Mouse (Mus musculus) forebrain, embryonic 13.5 days (tissue): Measurements from ENCODE around the gene Phldb2. TPM values are rescaled to one million over a fixed set of nuclear protein-coding genes. Genes with fewer than 3 reads are reported as not detected.

Source experiments
- ATAC-seq: fragments of 200-750 bp; cut with Nextera tagmentation; 2 replicates; pipeline ENCODE4 v1.8.0; 2017
- H3K27ac ChIP-seq: fragments of 300-500 bp; sonication (generic); 2 replicates; pipeline ENCODE4 v1.5.1; 2015; ENCODE audit warnings: inconsistent platforms, mild to moderate bottlenecking, moderate library complexity
- H3K27me3 ChIP-seq: fragments of 300-500 bp; sonication (generic); 2 replicates; pipeline ENCODE4 v1.6.1; 2015; ENCODE audit warnings: mild to moderate bottlenecking, inconsistent platforms
- H3K36me3 ChIP-seq: fragments of 300-500 bp; sonication (generic); 2 replicates; pipeline ENCODE4 v1.6.1; 2015; ENCODE audit warnings: mild to moderate bottlenecking, inconsistent platforms; ENCODE audit not compliant: poor library complexity, severe bottlenecking
- H3K4me1 ChIP-seq: fragments of 300-500 bp; sonication (generic); 2 replicates; pipeline ENCODE4 v1.6.1; 2015; ENCODE audit warnings: inconsistent platforms
- H3K4me2 ChIP-seq: fragments of 300-500 bp; sonication (generic); 2 replicates; pipeline ENCODE4 v1.6.1; 2015; ENCODE audit warnings: inconsistent platforms, mild to moderate bottlenecking, moderate library complexity
- H3K4me3 ChIP-seq: fragments of 300-500 bp; sonication (generic); 2 replicates; pipeline ENCODE4 v1.5.1; 2015; ENCODE audit warnings: mild to moderate bottlenecking, inconsistent platforms
- H3K9ac ChIP-seq: fragments of 300-500 bp; sonication (generic); 2 replicates; pipeline ENCODE4 v1.6.1; 2015; ENCODE audit warnings: mild to moderate bottlenecking, inconsistent platforms
- H3K9me3 ChIP-seq: fragments of 300-500 bp; sonication (generic); replicated peaks from 2 replicates; pipeline ENCODE4 v1.6.1; 2016; ENCODE audit warnings: inconsistent platforms
- WGBS: fragments of 180-500 bp; shearing (Covaris S2); methylation state at CpG from one replicate; pipeline ENCODE4 v1.1.7; 2015; 5-methylcytosine and 5-hydroxymethylcytosine counted together
- polyA plus RNA-seq: library from polyadenylated mRNA; unstranded; fragments of >200 nt; fragmentation: Nextera tagmentation; extraction: Ambion mirVana; gene quantifications from 2 replicates; pipeline ENCODE4 v1.2.1, GENCODE M21; 2015

The Phldb2 gene
- polyA plus RNA-seq, 1 experiment from 2014 or later, result 11.3 TPM

DNA sequence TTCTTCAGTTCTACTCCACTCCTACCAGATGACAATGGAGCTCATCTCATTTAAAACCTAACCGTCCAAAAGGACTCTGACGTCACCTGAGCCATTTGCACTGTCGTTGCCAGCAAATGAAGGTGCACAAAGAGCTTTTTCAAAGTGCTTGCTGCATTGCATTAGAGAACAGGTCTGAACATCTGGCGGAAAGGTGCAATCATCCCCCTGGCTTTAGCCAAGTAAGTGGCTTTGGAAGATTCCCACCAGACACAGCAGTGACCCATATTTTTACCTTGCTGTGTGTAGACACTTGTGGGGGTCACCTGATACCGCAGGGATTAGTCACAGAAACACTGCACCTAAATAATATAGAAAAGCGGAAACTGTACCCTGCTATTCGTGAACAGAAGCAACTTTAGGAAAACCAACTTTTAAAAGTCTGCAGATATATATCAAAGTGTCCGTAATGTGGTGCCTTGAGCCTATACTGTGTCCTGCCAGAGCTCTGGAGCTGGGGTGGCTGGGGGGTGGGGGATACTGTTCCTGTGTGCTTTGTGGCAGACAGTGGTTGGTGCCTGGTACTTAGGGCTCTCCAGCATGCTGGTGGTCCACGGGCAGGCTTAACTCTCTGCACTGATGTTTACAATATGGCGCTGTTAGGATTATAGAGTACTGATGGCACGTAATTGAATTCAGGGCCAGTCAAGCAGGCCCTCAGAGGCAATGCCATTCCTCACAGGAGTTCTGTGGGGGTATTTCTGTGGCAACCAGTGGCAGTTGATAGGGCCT is 123.1 kb downstream of the Phldb2 start:
- 67% methylated on average over 11 of the region's 11 CpGs for WGBS
- Histone ChIP-seq H3K4me1 (peaks cover 12% of the 10 kb centered on the region; the same call in 1 of the 2 replicates), H3K9ac (no peak overlapping the region), H3K4me2 (no peak overlapping the region), H3K36me3 (peaks cover 4% of the 10 kb centered on the region), H3K4me3 (no peak overlapping the region), H3K27me3 (no peaks in the 10 kb centered on the region), H3K27ac (no peak overlapping the region), H3K9me3 (no peaks in the 10 kb centered on the region)
- no peak; the same call in 1 of the 2 replicates for ATAC-seq

DNA sequence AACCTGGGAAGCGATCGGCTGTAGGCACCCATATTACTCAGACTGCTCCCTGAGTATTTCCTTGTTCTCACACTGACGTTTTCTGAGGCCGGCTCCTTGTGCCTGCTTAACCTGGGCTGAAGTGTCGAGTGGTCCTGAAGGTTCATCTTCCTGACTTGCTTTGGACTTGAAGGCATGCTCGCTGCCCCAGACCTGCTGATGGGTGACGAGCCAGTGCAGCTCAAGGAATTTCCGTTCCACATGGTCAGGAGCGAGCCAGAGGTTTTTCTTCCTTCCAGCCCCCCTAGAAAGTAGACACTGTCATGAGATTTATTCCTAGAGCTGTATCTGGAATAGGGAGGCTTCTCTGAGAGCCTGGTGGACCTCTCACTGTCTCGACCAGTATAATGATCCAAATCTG is 128.1 kb downstream of the Phldb2 start:
- Histone ChIP-seq H3K36me3 (peaks cover 14% of the 10 kb centered on the region), H3K4me3 (no peak overlapping the region), H3K9ac (no peak overlapping the region), H3K27me3 (no peaks in the 10 kb centered on the region), H3K27ac (no peak overlapping the region), H3K4me1 (no peaks in the 10 kb centered on the region), H3K9me3 (no peaks in the 10 kb centered on the region), H3K4me2 (no peak overlapping the region)
- no peak for ATAC-seq
- WGBS, result 95% methylated on average over 10 of the region's 10 CpGs

DNA sequence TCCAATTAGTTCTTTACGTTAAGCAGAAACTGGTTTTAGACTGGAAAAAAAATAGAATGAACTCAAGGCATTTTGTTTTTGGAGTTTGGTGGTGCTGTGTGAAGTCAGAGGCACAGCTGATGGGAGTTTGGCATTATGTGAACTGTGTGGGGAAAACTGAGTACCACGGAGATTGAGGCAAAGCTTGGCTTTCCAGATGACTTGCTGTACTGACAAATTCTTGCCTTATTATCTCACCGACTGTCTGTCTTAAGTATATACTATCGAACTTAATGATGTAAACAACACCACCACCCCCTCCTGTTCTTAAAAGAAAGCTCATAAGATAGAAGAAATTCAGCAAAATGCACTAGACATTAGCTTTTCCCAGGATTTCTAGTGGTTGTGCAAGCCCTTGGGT is 129.4 kb downstream of the Phldb2 start:
- peaks cover 14% of the 10 kb centered on the region for H3K36me3 ChIP-seq
- H3K9me3 ChIP-seq, result no peaks in the 10 kb centered on the region
- H3K4me1 ChIP-seq, result no peaks in the 10 kb centered on the region
- H3K4me2 ChIP-seq, result no peak overlapping the region
- H3K27me3 ChIP-seq, result no peaks in the 10 kb centered on the region
- H3K9ac ChIP-seq, result no peak overlapping the region
- H3K4me3 ChIP-seq, result no peak overlapping the region
- 43% methylated on average over 4 of the region's 4 CpGs for WGBS
- no peak overlapping the region for H3K27ac ChIP-seq
- ATAC-seq, result no peak

DNA sequence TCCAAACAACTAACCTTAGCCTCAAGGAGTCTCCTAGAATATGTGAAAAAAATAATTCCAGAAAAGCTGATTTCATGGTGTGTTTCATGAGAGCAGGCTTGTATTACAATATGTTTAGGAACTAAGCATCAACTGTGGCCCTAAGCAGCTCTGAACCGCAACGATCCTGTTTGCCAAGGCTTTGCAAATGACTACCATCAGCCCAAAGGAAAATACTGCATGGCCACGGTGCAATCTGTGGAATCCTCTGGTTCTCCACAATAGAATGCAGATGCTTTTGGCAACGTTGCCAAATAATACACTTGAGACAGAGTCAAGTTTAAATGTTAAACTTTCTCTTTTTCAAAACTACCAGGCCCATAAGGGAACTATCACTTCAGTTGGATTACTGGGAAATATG is 133.5 kb downstream of the Phldb2 start:
- peaks cover 6% of the 10 kb centered on the region for H3K36me3 ChIP-seq
- WGBS, result 87% methylated on average over 4 of the region's 4 CpGs
- no peaks in the 10 kb centered on the region for H3K4me1 ChIP-seq
- no peak overlapping the region for H3K9ac ChIP-seq
- H3K9me3 ChIP-seq, result no peaks in the 10 kb centered on the region
- no peaks in the 10 kb centered on the region for H3K27me3 ChIP-seq
- no peak overlapping the region for H3K4me3 ChIP-seq
- no peak for ATAC-seq
- H3K27ac ChIP-seq, result no peak overlapping the region
- H3K4me2 ChIP-seq, result no peak overlapping the region

DNA sequence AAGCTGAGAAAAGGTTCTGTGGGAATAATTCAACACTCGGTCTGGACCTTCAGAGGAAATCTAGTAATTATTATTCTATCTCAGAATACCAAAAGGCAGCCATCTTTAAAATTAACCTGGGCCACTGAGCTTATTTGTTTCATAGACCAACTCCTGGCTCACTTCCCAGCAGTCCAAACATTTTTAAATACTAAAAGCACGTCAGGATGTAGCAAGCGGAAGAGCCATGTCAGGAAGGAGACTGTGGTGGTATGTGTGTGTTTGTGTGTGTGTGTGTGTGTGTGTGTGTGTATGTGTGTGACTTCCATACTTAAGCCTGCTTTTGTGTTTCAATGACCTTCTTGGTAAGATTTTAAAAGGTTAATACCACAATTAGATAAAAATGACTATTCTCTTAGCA is 135.6 kb downstream of the Phldb2 start:
- Histone ChIP-seq H3K27me3 (no peaks in the 10 kb centered on the region), H3K4me1 (no peaks in the 10 kb centered on the region), H3K9ac (no peak overlapping the region), H3K4me2 (no peak overlapping the region), H3K36me3 (no peaks in the 10 kb centered on the region), H3K4me3 (no peak overlapping the region), H3K9me3 (no peaks in the 10 kb centered on the region), H3K27ac (no peak overlapping the region)
- ATAC-seq, result no peak
- 74% methylated on average over 3 of the region's 3 CpGs for WGBS

DNA sequence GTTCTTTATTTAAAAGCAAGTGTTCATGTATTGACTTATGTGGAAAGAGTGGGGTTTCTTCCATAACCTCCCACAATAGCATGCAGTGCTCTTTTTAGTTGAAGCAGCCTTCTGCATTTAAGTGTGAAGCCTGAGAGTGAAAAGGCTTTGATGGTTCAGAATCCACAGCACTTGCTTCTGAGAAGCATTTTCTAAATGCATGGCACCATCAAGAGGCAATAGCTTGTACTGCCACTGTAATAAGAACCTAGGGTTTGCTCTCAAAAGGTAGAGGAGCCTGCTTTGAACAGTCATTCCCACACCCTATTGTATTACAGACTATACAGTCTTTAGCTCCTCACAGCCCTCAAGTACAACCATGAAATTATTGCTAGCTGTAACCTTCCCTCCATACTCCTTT is 136.7 kb downstream of the Phldb2 start:
- Histone ChIP-seq H3K27me3 (no peaks in the 10 kb centered on the region), H3K9me3 (no peaks in the 10 kb centered on the region), H3K4me1 (no peaks in the 10 kb centered on the region), H3K4me3 (no peak overlapping the region), H3K27ac (no peak overlapping the region), H3K9ac (no peak overlapping the region), H3K4me2 (no peak overlapping the region), H3K36me3 (no peaks in the 10 kb centered on the region)
- ATAC-seq, result no peak

DNA sequence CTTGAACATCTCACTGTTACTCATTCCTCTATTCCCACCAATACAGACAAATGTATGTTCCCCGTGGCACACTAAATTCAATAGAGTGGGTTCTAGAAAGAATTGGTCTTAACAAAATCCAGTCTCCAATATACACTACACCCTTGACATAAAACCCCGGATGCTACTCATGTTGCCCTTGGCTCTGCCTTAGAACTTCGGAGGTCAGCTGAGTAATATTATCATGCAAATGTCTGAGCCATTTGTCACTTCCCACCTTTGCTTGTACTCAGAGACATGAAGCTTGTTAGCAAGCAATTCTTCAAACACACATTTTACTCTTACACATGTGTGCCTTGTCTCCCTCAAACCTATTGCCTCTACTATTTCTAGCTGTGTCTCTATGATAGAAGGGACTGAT is 138.8 kb downstream of the Phldb2 start:
- ATAC-seq, result no peak
- Histone ChIP-seq H3K36me3 (no peaks in the 10 kb centered on the region), H3K4me2 (no peak overlapping the region), H3K27ac (no peak overlapping the region), H3K9ac (no peak overlapping the region), H3K9me3 (no peaks in the 10 kb centered on the region), H3K27me3 (no peaks in the 10 kb centered on the region), H3K4me3 (no peak overlapping the region), H3K4me1 (no peaks in the 10 kb centered on the region)
- 81% methylated on average over 3 of the region's 3 CpGs for WGBS

DNA sequence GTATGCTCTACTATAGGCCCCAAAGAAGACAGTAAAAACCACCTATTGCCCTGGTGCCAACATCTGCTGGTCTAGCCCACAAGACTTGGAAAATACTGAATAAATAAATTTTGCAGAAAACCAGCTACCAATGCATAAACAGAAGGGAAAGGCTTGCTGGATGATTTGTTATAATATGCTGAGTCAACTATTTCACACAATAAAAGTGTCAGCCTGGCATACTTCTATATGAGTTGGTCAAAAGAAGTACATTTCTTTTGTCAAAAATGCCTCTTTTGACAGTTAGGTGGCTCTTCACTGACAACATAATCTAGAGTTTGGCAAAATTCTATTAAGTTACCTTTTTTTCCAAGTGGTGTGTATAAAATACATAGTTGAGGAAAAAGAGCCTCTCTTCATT is 141.6 kb downstream of the Phldb2 start:
- H3K4me1 ChIP-seq, result no peaks in the 10 kb centered on the region
- H3K9me3 ChIP-seq, result no peaks in the 10 kb centered on the region
- ATAC-seq, result no peak
- no peak overlapping the region for H3K27ac ChIP-seq
- H3K4me3 ChIP-seq, result no peak overlapping the region
- H3K4me2 ChIP-seq, result no peak overlapping the region
- no peak overlapping the region for H3K9ac ChIP-seq
- peaks cover 9% of the 10 kb centered on the region; the same call in 1 of the 2 replicates for H3K36me3 ChIP-seq
- H3K27me3 ChIP-seq, result no peaks in the 10 kb centered on the region

DNA sequence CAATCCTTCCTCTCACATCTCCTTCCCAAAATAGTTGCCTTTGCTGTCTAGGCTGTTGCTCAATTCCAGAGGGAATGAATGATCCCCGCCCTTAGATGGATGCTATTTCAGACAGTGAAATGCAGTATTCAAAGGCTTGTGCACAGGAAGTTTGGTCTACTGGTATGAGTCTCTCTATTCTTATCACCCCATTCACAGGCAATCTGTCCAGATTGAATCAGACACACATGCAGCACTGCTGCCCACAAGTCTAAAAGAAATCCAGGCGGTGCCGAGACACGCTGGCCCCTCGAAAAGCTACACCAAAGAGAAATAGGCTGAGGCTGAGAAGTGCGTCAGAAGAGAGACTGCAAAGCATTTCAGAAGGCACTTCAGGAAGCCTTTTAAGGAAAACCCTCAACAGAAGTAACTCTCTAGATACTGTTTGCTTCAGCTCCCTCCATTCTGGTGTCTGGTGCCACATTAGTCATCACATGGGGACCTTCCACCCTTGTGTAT is 142.5 kb downstream of the Phldb2 start:
- H3K9ac ChIP-seq, result no peak overlapping the region
- no peak for ATAC-seq
- peaks cover 11% of the 10 kb centered on the region; the same call in 1 of the 2 replicates for H3K36me3 ChIP-seq
- H3K27ac ChIP-seq, result no peak overlapping the region
- no peaks in the 10 kb centered on the region for H3K27me3 ChIP-seq
- H3K4me1 ChIP-seq, result no peaks in the 10 kb centered on the region
- H3K9me3 ChIP-seq, result no peaks in the 10 kb centered on the region
- no peak overlapping the region for H3K4me3 ChIP-seq
- no peak overlapping the region for H3K4me2 ChIP-seq
- WGBS, result 92% methylated on average over 6 of the region's 6 CpGs

DNA sequence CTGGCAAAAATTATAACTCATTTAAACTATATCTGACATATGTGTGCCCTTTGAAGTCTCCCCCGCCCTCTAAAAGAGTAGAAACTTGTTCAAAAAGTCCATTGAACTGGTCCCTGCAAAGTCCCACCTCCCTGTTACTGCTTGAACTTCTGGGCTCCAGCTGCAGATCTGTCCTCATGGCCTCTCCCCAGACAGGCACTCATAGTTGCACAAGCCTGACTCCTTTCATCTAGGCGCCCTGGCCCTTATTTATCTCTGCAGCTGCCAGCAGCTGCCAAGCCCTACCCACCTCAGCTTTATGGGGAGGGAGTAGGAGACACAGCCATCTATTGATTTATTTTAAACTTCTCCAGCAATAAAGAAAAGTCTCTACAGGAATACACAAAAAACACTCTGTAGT is 143.2 kb downstream of the Phldb2 start:
- no peak overlapping the region for H3K4me3 ChIP-seq
- 81% methylated on average over 2 of the region's 2 CpGs for whole genome bisulfite sequencing
- no peak for ATAC-seq
- H3K27me3 ChIP-seq, result no peaks in the 10 kb centered on the region
- H3K4me2 ChIP-seq, result no peak overlapping the region
- no peaks in the 10 kb centered on the region for H3K4me1 ChIP-seq
- no peaks in the 10 kb centered on the region for H3K9me3 ChIP-seq
- H3K27ac ChIP-seq, result no peak overlapping the region
- peaks cover 11% of the 10 kb centered on the region; the same call in 1 of the 2 replicates for H3K36me3 ChIP-seq
- no peak overlapping the region for H3K9ac ChIP-seq

DNA sequence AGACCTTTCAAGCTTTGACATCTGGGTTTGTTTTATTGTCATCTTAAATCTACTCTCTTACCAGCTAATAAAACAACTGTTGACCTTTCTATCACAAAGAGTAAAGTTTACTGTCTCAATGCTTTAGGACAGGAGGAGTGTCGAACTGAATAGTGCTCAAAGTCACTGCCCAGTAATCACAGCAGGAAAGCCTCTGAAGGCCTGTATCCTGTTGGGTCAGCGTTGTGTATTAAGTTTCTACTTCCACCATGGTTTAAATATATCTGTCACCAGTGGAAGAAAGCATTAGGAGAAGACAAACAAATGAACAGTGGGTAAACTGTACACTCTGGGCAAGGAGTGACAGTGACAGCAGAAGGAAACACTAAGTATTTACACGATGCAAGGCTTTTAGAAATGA is 148.7 kb downstream of the Phldb2 start:
- no peaks in the 10 kb centered on the region for H3K27me3 ChIP-seq
- no peak overlapping the region for H3K27ac ChIP-seq
- peaks cover 22% of the 10 kb centered on the region for H3K36me3 ChIP-seq
- no peaks in the 10 kb centered on the region for H3K9me3 ChIP-seq
- H3K4me2 ChIP-seq, result no peak overlapping the region
- no peak overlapping the region for H3K4me3 ChIP-seq
- no peak overlapping the region for H3K9ac ChIP-seq
- 81% methylated on average over 3 of the region's 3 CpGs for WGBS
- no peak for ATAC-seq
- H3K4me1 ChIP-seq, result no peaks in the 10 kb centered on the region

DNA sequence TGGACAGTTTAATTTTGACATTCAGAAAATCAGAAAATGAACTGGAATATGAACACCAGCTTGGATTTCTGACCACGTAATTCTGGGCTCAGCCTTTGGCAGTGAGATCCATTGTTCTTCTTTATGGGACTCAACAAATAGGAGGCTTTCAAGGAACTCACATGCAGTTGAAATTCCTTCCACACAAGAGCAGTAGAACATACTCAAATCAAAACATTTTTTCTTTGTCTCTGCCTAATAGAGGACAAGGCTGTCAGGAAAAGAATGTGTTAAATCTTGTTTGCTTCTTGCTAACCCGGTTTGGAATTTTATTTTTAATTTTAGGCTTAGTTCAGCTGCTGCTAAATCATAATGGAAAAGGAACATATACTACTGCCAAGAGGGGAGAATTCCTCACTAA is 153.0 kb downstream of the Phldb2 start:
- no peak overlapping the region for H3K4me2 ChIP-seq
- H3K4me1 ChIP-seq, result 0 out of 2 replicates have a peak, but pooled peaks cover 2% of the 10 kb centered on the region
- 61% methylated on average over 2 of the region's 2 CpGs for WGBS
- H3K9me3 ChIP-seq, result no peaks in the 10 kb centered on the region
- H3K27me3 ChIP-seq, result no peaks in the 10 kb centered on the region
- H3K4me3 ChIP-seq, result no peak overlapping the region
- H3K27ac ChIP-seq, result no peak overlapping the region
- ATAC-seq, result no peak
- H3K36me3 ChIP-seq, result peaks cover 11% of the 10 kb centered on the region
- no peak overlapping the region for H3K9ac ChIP-seq

DNA sequence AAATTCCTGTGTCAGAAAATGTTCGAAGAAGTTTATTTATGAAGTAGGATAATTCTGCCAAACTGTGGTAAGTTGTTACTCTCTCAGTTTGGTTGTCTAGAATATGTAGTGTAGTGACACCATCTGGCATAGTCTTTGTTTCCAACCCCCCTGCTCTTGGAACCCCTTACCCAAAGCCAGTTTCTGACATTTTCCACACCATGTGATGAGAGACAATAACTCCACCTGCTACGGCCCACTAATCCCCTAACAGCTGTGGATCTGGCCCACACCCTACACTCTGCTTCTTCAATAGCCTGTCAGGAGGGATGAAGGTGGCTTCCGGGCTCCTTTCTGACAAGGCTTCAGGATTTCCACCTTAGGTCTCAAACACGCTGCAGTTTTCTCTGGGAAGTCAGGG is 154.2 kb downstream of the Phldb2 start:
- Histone ChIP-seq H3K9me3 (no peaks in the 10 kb centered on the region), H3K4me2 (no peak overlapping the region), H3K9ac (no peak overlapping the region), H3K4me1 (0 out of 2 replicates have a peak, but pooled peaks cover 2% of the 10 kb centered on the region), H3K4me3 (no peak overlapping the region), H3K27ac (no peak overlapping the region), H3K27me3 (no peaks in the 10 kb centered on the region), H3K36me3 (peaks cover 11% of the 10 kb centered on the region)
- peak; percentile 78 for ATAC-seq
- 66% methylated on average over 4 of the region's 4 CpGs for WGBS
